Mouse (Mus musculus) limb, embryonic 12.5 days (tissue): ENCODE results near the gene Tmem199. TPM values are rescaled to one million over a fixed set of nuclear protein-coding genes. Genes with fewer than 3 reads are reported as not detected.
A peak's percentile ranks its signal among the peaks of the same experiment; 100 is the strongest.

ENCODE experiments used
- ATAC-seq: fragments of 200-750 bp; cut with Nextera tagmentation; 2 replicates; pipeline ENCODE4 v1.8.0; 2017; ENCODE audit warnings: low read depth, moderate TSS enrichment; ENCODE audit not compliant: insufficient number of reproducible peaks, insufficient read depth, low FRiP score, low TSS enrichment
- H3K27ac ChIP-seq: fragments of 300-500 bp; sonication (generic); 2 replicates; pipeline ENCODE4 v1.5.1; 2016; ENCODE audit warnings: mild to moderate bottlenecking, moderate library complexity
- H3K27me3 ChIP-seq: fragments of 300-500 bp; sonication (generic); 2 replicates; pipeline ENCODE4 v1.6.1; 2016; ENCODE audit warnings: mild to moderate bottlenecking, moderate library complexity
- H3K36me3 ChIP-seq: fragments of 300-500 bp; sonication (generic); 2 replicates; pipeline ENCODE4 v1.6.1; 2016; ENCODE audit warnings: mild to moderate bottlenecking, moderate library complexity
- H3K4me1 ChIP-seq: fragments of 300-500 bp; sonication (generic); replicated peaks from 2 replicates; pipeline ENCODE4 v1.6.1; 2016
- H3K4me2 ChIP-seq: fragments of 300-500 bp; sonication (generic); 2 replicates; pipeline ENCODE4 v1.6.1; 2016; ENCODE audit warnings: mild to moderate bottlenecking, moderate library complexity
- H3K4me3 ChIP-seq: fragments of 300-500 bp; sonication (generic); replicated peaks from 2 replicates; pipeline ENCODE4 v1.5.1; 2016; ENCODE audit warnings: mild to moderate bottlenecking
- H3K9ac ChIP-seq: fragments of 300-500 bp; sonication (generic); replicated peaks from 2 replicates; pipeline ENCODE4 v1.6.1; 2016; ENCODE audit warnings: mild to moderate bottlenecking, moderate library complexity
- H3K9me3 ChIP-seq: fragments of 300-500 bp; sonication (generic); 2 replicates; pipeline ENCODE4 v1.6.1; 2016; ENCODE audit warnings: mild to moderate bottlenecking, moderate library complexity
- WGBS: fragments of 180-500 bp; shearing (Covaris S2); methylation state at CpG from one replicate; pipeline ENCODE4 v1.1.7; 2016; 5-methylcytosine and 5-hydroxymethylcytosine counted together
- polyA plus RNA-seq: library from polyadenylated mRNA; unstranded; fragments of >200 nt; fragmentation: Nextera tagmentation; extraction: Ambion mirVana; gene quantifications from 2 replicates; pipeline ENCODE4 v1.2.1, GENCODE M21; 2016

The Tmem199 gene
- polyA plus RNA-seq: 51.9 and 56.1 TPM in 2 replicates

DNA sequence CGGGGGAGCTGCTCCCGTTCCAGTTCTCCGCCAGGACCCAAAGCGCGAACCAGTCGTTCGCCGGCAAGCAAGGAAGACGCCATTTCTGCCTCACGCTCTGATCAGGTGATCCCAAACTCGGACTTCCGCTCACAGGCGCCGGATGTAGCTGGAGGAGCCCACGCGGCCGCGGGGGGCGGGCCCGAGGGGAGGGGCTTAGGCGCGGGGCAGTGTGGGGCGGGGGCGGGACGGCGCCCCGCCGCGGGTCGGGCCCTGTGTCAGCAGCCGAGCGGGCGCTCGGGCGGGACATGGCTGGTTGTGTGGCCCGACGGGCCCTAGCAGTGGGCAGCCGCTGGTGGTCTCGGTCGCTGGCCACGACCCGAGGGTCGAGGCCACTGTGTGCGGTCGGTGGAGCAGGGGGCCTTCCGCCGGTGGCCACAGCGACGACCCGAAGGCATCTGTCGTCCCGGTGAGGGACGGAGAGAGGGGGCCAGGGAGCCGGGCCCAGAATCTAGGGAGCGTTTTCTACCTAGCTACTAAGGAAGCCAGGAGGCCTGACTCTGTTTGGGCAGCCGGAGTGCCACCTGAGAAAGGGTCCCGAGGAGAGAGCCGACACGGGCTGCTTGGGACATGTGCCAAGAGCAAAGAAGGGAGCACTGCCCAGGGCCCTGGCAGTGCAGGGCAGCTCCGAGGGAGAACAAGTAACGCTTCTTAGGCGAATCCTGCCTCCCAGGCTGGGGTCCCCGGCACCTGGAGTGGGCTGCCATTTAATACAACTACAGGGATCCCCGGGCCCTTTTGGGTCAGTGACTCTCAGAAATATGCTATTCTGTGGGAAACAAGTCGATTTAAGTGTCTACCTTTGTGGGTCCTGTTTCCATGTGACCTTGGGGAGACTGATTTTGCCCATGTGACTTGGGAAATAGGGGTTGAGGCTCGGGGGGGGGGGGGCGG, at the start of gene Tmem199, which contains the start of gene Poldip2:
TSS of gene Tmem199 (minus strand) at position 148 of the 933 bp plus-strand sequence.
TSS of gene Poldip2 (plus strand) at position 169 of the 933 bp plus-strand sequence.
- Histone ChIP-seq H3K4me1 (peaks cover 16% of the 10 kb centered on the region), H3K9me3 (no peaks in the 10 kb centered on the region), H3K27ac (peak within 1 kb of the TSS; percentile 84), H3K4me3 (peak within 1 kb of the TSS; percentile 69), H3K27me3 (no peaks in the 10 kb centered on the region), H3K9ac (peak within 1 kb of the TSS; percentile 94), H3K36me3 (peaks cover 56% of the 10 kb centered on the region), H3K4me2 (peak within 1 kb of the TSS; percentile 86)
- peak; percentile 95 for ATAC-seq
- under 1% methylated on average over 67 of the region's 67 CpGs for WGBS

DNA sequence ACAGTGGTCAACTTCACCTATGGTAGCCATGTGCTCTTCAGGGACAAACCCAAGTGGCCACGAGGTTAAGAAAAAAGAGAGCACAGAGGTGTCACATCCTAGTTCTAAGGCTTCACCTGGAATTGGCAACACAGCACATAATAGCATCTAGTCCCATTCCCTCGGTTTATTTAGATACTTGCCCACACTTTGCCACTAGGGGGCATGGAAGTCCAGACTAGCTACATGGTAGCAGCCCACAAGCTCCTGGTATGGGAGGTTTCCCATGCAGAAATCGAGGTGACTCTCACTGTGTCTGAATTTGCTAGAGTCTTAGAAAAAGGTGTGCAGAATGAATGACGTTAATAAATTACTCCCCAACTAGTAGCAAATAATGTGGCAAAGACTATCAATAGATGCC, 48.5 kb upstream of the Tmem199 start:
- no peaks in the 10 kb centered on the region for H3K27me3 ChIP-seq
- H3K4me1 ChIP-seq: peaks cover 9% of the 10 kb centered on the region; the same call in 1 of the 2 replicates
- peaks cover 2% of the 10 kb centered on the region; the same call in 1 of the 2 replicates for H3K36me3 ChIP-seq
- peak; percentile 56; the same call in 1 of the 2 replicates for ATAC-seq
- H3K4me2 ChIP-seq: no peak overlapping the region
- WGBS: 23% methylated on average over 4 of the region's 4 CpGs
- no peak overlapping the region for H3K4me3 ChIP-seq
- no peak overlapping the region for H3K27ac ChIP-seq
- H3K9me3 ChIP-seq: no peaks in the 10 kb centered on the region
- H3K9ac ChIP-seq: no peak overlapping the region

DNA sequence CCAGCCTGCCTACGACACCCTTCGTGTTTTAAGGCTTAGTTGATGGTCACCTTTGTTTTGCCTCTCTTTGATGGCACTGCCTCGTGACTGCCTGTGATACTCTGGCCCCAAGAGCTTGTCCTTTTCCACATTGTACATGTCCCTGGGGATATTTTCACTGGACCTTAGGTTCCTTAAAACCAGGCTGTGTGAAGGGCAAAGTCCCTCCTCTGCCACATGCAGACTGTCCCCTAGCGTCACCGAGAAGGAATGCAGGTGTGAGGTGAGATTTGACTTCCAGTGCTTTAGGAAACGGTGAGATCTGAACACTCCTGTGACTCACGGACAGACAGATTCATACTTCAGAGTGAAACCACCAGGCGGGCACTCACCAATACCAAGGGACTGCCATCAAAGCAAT, 45.3 kb upstream of the Tmem199 start:
- H3K27ac ChIP-seq: no peak overlapping the region
- H3K36me3 ChIP-seq: no peaks in the 10 kb centered on the region
- H3K9me3 ChIP-seq: peaks cover 7% of the 10 kb centered on the region
- H3K4me2 ChIP-seq: no peak overlapping the region
- H3K4me1 ChIP-seq: peaks cover 9% of the 10 kb centered on the region; the same call in 1 of the 2 replicates
- H3K4me3 ChIP-seq: no peak overlapping the region
- 64% methylated on average over 8 of the region's 8 CpGs for WGBS
- ATAC-seq: no peak
- no peak overlapping the region for H3K9ac ChIP-seq
- H3K27me3 ChIP-seq: no peaks in the 10 kb centered on the region

DNA sequence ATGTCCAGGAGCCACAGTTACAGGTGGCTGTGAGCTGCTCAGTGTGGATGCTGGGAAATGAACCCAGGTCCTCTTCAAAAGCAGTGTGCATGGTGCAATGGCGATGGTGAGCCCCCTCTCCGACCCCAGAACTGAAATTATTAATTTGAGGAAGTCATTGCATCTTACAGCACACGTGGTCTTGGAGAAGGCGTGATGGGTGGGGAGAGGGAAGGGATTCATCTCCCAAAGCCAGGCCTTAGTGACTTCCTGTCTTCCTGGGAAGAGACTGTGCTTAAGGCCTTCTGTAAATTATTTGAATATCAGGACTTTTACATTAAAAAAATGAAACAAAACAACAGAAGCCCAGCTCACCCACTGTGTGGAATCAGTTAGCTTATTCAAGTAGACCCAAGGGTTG, 44.1 kb upstream of the Tmem199 start:
- no peak overlapping the region for H3K4me3 ChIP-seq
- no peak overlapping the region for H3K9ac ChIP-seq
- H3K36me3 ChIP-seq: no peaks in the 10 kb centered on the region
- no peak for ATAC-seq
- H3K9me3 ChIP-seq: peaks cover 7% of the 10 kb centered on the region
- WGBS: 82% methylated on average over 4 of the region's 4 CpGs
- H3K4me1 ChIP-seq: peaks cover 10% of the 10 kb centered on the region; the same call in 1 of the 2 replicates
- H3K4me2 ChIP-seq: no peak overlapping the region
- no peaks in the 10 kb centered on the region for H3K27me3 ChIP-seq
- no peak overlapping the region for H3K27ac ChIP-seq

DNA sequence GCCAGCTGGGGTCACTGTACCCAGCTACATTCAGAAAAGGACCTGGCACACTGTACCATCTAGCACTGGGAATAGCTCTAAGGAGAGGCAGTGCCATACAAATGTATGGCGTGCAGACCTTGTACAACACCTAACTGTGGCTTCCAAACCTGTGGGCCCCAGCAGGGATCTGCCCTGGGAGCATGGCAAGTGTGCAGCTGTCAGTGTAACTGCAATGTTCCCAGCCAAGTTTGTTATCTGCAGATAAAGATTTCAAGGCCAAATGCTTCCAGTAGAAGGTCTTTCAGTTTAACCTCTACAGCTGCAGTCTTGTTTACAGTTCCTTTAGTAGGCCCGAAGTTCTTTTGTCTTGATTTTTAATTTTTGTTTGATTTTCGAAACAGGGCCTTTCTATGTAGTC, 43.7 kb upstream of the Tmem199 start:
- Histone ChIP-seq H3K27me3 (no peaks in the 10 kb centered on the region), H3K9me3 (peaks cover 7% of the 10 kb centered on the region), H3K4me1 (peaks cover 12% of the 10 kb centered on the region; the same call in 1 of the 2 replicates), H3K9ac (no peak overlapping the region), H3K36me3 (no peaks in the 10 kb centered on the region), H3K27ac (no peak overlapping the region), H3K4me3 (no peak overlapping the region), H3K4me2 (no peak overlapping the region)
- 86% methylated on average over 3 of the region's 3 CpGs for WGBS
- no peak for ATAC-seq

DNA sequence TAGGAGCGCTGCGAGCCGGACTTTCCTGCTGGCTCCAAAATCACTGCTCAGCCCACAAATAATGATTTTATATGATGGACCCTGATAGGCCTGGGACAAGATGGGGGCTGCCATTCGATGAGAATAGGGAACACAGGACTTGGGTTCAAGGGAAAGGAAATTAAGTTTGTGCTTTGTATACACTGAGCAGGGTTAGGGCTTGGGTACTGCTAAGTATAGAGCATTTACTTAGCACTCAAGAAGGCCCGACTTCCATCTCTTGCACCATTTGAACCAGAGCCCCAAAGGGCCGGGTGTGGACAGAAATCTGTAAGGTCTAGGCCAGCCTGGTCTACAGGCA, 39.1 kb upstream of the Tmem199 start:
- ATAC-seq: peak; percentile 16; the same call in 1 of the 2 replicates
- H3K36me3 ChIP-seq: no peaks in the 10 kb centered on the region
- H3K4me2 ChIP-seq: peak overlapping the region; percentile 61
- H3K9me3 ChIP-seq: peaks cover 7% of the 10 kb centered on the region
- H3K4me1 ChIP-seq: peaks cover 19% of the 10 kb centered on the region
- peak overlapping the region; percentile 63 for H3K9ac ChIP-seq
- no peaks in the 10 kb centered on the region for H3K27me3 ChIP-seq
- H3K27ac ChIP-seq: peak overlapping the region; percentile 86
- peak overlapping the region; percentile 57 for H3K4me3 ChIP-seq
- WGBS: 30% methylated on average over 6 of the region's 6 CpGs

DNA sequence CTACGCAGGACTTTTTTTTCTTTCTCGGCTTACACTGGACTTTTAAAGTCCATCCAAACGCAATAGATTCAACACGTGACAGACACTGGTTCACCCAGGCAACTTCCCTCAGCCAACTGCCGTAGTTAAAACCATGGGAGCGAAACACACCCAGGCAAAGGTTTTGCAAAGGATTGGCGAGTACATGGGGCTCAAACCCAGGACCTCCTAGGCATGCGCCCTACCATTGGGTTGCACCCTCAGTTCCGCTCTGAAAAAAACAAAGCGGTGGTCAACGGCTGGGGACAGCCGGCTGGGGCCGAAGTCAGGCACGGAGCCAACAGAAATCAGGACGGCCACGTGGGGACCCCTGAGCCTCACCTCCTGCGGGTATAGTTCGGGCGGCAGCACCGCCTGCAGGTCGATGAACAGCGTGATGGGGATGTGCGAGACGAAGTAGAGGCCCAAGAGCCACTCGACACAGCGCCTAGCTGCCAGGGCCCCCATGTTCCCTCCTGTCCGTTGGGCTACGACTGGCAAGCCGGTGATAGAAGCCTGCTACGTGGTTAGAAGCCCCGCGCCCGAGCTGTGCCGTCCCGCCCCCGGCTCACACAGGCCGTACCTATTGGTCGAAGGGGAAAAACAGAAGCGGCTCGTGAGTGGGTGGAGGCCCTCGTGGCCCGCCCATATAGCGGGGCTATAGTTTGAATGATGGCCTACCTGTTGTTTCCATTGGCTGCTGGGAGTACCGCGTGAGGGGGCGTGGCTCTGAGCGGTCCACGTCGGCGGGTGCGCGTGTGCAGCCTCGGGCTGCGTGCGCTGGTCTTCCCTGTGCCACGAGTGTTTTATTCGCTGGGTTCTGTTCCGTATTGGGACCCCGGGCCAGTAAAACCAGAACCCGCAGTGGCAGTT, 38.4 kb upstream of the Tmem199 start, which contains the start of gene Tmem97:
TSS of gene Tmem97 (minus strand) at position 610 of the 891 bp plus-strand sequence.
- Histone ChIP-seq H3K27me3 (no peaks in the 10 kb centered on the region), H3K9me3 (peaks cover 7% of the 10 kb centered on the region), H3K4me2 (peak within 1 kb of the TSS; percentile 61), H3K9ac (peak within 1 kb of the TSS; percentile 65), H3K4me3 (peak within 1 kb of the TSS; percentile 57), H3K36me3 (peaks cover 4% of the 10 kb centered on the region), H3K27ac (peak within 1 kb of the TSS; percentile 89), H3K4me1 (peaks cover 19% of the 10 kb centered on the region)
- under 1% methylated on average over 60 of the region's 60 CpGs for WGBS
- peak; percentile 99 for ATAC-seq

DNA sequence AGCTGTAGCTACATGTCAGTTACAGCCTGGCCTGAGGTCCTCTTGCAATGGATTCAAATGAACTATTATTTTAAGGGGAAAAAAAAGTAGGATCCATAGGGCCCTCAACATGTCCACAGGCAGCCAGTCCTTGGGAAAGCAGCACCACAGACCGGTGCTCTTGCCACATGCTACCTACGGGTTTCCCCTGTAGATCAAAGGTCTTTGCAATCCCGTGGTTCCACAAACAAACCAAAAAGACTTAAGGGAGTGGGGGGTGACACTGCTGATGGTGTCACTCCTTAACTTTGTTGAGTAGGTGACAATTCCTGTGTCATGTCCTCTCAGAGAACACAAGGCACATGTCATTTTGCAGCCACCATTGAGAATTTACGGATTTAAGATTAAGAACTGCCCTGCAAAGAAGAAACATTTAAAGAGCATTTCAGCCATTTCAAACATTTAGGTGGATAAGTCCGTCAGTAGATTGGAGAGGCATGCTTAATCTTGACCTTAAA, 37.6 kb upstream of the Tmem199 start:
- H3K4me2 ChIP-seq: peak overlapping the region; percentile 61
- peak overlapping the region; percentile 65 for H3K9ac ChIP-seq
- H3K27me3 ChIP-seq: no peaks in the 10 kb centered on the region
- H3K4me1 ChIP-seq: peaks cover 19% of the 10 kb centered on the region
- H3K4me3 ChIP-seq: peak overlapping the region; percentile 57
- H3K9me3 ChIP-seq: peaks cover 7% of the 10 kb centered on the region
- H3K27ac ChIP-seq: peak overlapping the region; percentile 89
- peaks cover 12% of the 10 kb centered on the region for H3K36me3 ChIP-seq
- 5% methylated on average over 5 of the region's 5 CpGs for WGBS
- ATAC-seq: no peak

DNA sequence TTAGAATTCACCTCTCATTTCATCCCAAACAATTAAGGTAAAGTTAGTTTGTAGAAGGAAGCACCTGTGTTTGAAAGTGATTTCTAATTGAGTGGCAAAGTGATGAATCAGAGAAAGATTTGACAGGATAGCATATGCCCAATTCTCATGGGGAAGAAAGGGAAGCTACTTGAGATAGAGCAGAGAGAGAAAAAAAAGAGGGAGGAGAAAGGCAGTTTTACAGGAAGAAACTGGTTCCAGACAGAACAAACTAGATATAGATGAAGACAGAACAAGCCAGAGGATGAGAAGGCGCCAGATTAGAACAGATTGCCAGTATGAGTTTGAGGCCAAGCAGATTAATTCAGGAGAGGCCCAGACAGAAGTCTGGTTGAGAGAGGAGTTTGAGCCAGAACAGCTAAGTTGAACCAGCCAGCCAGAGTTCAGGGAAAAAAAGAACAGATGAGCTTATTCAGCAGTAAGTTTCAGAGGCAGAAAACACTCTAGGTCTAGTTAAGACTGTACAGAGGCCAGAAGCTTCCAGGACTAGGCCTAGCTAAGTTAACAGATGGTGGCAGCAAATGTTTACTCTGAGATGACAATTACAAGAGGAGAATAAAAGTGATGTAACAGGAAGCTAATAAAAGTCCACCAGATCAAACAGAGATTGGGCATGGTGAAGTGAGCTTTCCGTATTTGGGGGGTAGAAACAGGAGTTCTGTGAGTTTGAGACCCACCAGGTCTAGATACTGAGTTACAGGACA, 35.9 kb upstream of the Tmem199 start:
- H3K9ac ChIP-seq: no peak overlapping the region
- ATAC-seq: no peak
- H3K27me3 ChIP-seq: no peaks in the 10 kb centered on the region
- H3K36me3 ChIP-seq: peaks cover 26% of the 10 kb centered on the region
- peaks cover 19% of the 10 kb centered on the region for H3K4me1 ChIP-seq
- no peaks in the 10 kb centered on the region for H3K9me3 ChIP-seq
- H3K27ac ChIP-seq: no peak overlapping the region
- no peak overlapping the region for H3K4me2 ChIP-seq
- H3K4me3 ChIP-seq: no peak overlapping the region
- WGBS: 75% methylated on average over 2 of the region's 2 CpGs

DNA sequence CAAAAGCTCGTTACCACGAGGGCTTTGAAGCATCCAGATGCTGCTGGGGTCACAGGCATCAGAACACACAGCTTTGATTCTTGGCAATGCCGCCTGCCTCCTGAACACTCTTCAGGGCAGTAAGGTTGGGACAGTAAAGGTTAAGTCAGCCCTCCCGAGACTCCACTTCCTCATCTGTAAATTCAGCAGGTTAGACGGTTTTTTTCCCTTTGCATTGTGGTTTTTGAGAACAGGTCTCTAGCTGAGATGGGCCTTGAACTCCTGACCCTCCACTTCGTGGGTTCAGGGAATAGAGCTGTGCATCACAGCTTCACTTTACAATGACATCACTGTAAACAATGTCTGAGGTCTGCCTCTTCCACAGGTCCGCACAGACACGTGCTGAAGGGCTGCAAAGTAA, 33.2 kb upstream of the Tmem199 start:
- no peak overlapping the region for H3K4me3 ChIP-seq
- no peak overlapping the region for H3K27ac ChIP-seq
- no peaks in the 10 kb centered on the region for H3K9me3 ChIP-seq
- no peak overlapping the region for H3K4me2 ChIP-seq
- H3K9ac ChIP-seq: no peak overlapping the region
- peaks cover 15% of the 10 kb centered on the region for H3K4me1 ChIP-seq
- ATAC-seq: no peak
- peaks cover 50% of the 10 kb centered on the region for H3K36me3 ChIP-seq
- WGBS: 69% methylated on average over 8 of the region's 8 CpGs
- H3K27me3 ChIP-seq: no peaks in the 10 kb centered on the region
